Mouse (Mus musculus) heart, embryonic 10.5 days (tissue): ENCODE measurements around the gene Klhl35. TPM values are rescaled to one million over a fixed set of nuclear protein-coding genes. Genes with fewer than 3 reads are reported as not detected.
A peak's percentile ranks its signal among the peaks of the same experiment; 100 is the strongest.
"Not testable (repeated sequence)": the region's sequence is repeated elsewhere in the genome, so short reads cannot be mapped to it uniquely, and the experiment has no call there.

Source experiments
- DNase-seq: peaks from one replicate; pipeline ENCODE4 v3.0.0-alpha.2; 2017; ENCODE audit warnings: low spot score
- H3K27ac ChIP-seq: fragments of 300-500 bp; sonication (generic); 2 replicates; pipeline ENCODE4 v1.5.1; 2016; ENCODE audit warnings: mild to moderate bottlenecking
- H3K27me3 ChIP-seq: fragments of 300-500 bp; sonication (generic); 2 replicates; pipeline ENCODE4 v1.6.1; 2016; ENCODE audit warnings: mild to moderate bottlenecking; ENCODE audit not compliant: poor library complexity, insufficient read depth, severe bottlenecking
- H3K36me3 ChIP-seq: fragments of 300-500 bp; sonication (generic); 2 replicates; pipeline ENCODE4 v1.6.1; 2016; ENCODE audit warnings: mild to moderate bottlenecking, moderate library complexity
- H3K4me1 ChIP-seq: fragments of 300-500 bp; sonication (generic); 2 replicates; pipeline ENCODE4 v1.6.1; 2016; ENCODE audit warnings: mild to moderate bottlenecking
- H3K4me3 ChIP-seq: fragments of 300-500 bp; sonication (generic); 2 replicates; pipeline ENCODE4 v1.5.1; 2016; ENCODE audit warnings: mild to moderate bottlenecking, moderate library complexity
- H3K9me3 ChIP-seq: fragments of 300-500 bp; sonication (generic); 2 replicates; pipeline ENCODE4 v1.6.1; 2016; ENCODE audit warnings: mild to moderate bottlenecking, moderate library complexity
- WGBS: fragments of 180-500 bp; shearing (Covaris S2); methylation state at CpG from one replicate; pipeline ENCODE4 v1.1.7; 2016; 5-methylcytosine and 5-hydroxymethylcytosine counted together
- polyA plus RNA-seq: library from polyadenylated mRNA; unstranded; fragments of >200 nt; fragmentation: Nextera tagmentation; extraction: Ambion mirVana; gene quantifications from 2 replicates; pipeline ENCODE4 v1.2.1, GENCODE M21; 2016

Klhl35 gene
- polyA plus RNA-seq, 1 experiment from 2014 or later: 1.1 TPM

DNA sequence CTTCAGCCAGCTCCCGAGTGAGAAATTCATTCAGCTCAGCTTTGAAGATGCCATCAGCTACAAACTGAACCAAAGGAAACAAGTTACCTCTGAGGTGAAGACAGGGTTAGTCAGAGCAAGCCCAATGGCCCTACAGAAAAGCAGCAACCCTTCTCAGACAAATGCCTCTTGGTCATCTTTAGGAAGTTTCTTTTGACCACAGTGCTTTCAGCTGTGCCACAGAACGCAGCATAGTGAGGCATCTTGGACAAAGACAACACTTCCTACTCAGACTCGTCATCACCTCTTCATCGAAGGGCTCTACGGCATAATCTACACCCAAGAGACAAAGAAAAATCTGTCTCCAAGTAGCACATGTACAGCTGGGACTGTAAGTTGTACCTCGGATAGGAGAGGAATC lies 16.8 kb downstream of the Klhl35 start:
- WGBS: 1% methylated on average over 6 of the region's 6 CpGs
- H3K27ac ChIP-seq: peak overlapping the region; percentile 99
- H3K9me3 ChIP-seq: no peaks in the 10 kb centered on the region
- peak overlapping the region; percentile 94 for H3K4me3 ChIP-seq
- peaks cover 50% of the 10 kb centered on the region for H3K36me3 ChIP-seq
- H3K4me1 ChIP-seq: peaks cover 40% of the 10 kb centered on the region
- peaks cover 12% of the 10 kb centered on the region; the same call in 1 of the 2 replicates for H3K27me3 ChIP-seq
- no peak for DNase-seq

DNA sequence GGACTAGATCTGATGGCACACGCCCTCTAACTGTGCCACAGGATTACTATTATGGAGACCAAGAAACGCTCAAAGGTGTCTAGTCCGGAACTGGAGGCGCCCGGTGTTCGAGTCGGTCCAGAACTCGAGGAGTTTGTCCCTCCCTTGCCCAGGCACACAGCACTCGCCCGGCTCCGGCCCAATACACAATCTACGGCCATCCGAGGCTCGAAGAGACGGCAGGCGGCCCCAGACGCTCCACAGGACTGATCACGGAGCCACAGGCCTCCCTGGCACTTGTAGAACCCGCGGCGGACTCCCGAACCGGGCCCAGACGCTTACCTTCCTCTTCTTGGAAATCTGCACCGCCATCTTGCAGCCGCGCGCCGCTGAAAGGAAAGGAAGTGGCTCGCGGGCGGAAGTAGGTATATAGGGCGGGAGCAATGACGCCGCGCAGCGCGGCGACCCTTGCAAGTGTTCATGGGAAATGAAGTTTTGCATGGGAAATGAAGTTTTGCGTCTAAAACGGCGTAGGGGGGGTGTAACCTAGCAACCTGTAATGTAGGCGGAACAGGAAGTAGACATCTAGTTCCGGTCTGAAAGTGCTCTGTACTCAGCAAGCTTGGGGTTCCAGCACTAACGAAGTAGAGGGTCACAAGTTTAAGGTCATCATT lies 17.6 kb downstream of the Klhl35 start, which contains the start of gene Rps3:
Gene Rps3 (minus strand): TSS at position 468 of the 653 bp plus-strand sequence.
- Histone ChIP-seq H3K4me1 (peaks cover 40% of the 10 kb centered on the region), H3K4me3 (peak within 1 kb of the TSS; percentile 94), H3K9me3 (no peaks in the 10 kb centered on the region), H3K36me3 (peaks cover 42% of the 10 kb centered on the region), H3K27ac (peak within 1 kb of the TSS; percentile 99), H3K27me3 (peaks cover 12% of the 10 kb centered on the region; the same call in 1 of the 2 replicates)
- peak; percentile 98 for DNase-seq
- WGBS: under 1% methylated on average over 45 of the region's 45 CpGs

- H3K27me3 ChIP-seq: peaks cover 12% of the 10 kb centered on the region; the same call in 1 of the 2 replicates
- H3K9me3 ChIP-seq: no peaks in the 10 kb centered on the region
- DNase-seq: no peak
- peaks cover 37% of the 10 kb centered on the region for H3K36me3 ChIP-seq
- 43% methylated on average over 8 of the region's 8 CpGs for WGBS
- peak overlapping the region; percentile 94 for H3K4me3 ChIP-seq
- H3K4me1 ChIP-seq: peaks cover 40% of the 10 kb centered on the region
- peak overlapping the region; percentile 99 for H3K27ac ChIP-seq
These were observed 18.1 kb downstream of the Klhl35 start for GRCm38 (mm10) chr7:99483924-99484319.

DNA sequence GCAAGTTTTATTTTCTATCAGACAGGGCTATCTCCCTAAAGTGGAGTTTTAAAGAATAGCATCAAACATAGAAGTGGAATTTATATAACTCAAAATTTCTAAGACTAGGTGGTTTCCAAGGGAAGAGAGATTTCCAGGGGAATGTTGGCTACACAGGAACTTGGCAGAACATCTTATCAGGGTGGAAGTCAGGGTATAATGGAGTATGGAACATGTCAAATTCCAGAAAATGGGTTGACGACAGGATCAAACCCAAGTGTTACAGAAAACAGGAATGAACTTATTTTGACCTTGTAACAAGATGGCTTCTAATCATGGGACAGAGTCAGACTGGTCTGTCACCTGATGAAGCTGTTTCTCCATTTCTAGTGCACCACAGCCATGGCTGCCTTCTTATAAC lies 18.9 kb downstream of the Klhl35 start:
- peaks cover 29% of the 10 kb centered on the region for H3K36me3 ChIP-seq
- no peak for DNase-seq
- H3K9me3 ChIP-seq: no peaks in the 10 kb centered on the region
- peaks cover 34% of the 10 kb centered on the region for H3K4me1 ChIP-seq
- peaks cover 12% of the 10 kb centered on the region; the same call in 1 of the 2 replicates for H3K27me3 ChIP-seq
- no peak overlapping the region for H3K27ac ChIP-seq
- 57% methylated on average over 1 of the region's 1 CpGs for WGBS
- H3K4me3 ChIP-seq: no peak overlapping the region

- no peak for DNase-seq
- no peak overlapping the region for H3K4me3 ChIP-seq
- no peaks in the 10 kb centered on the region for H3K4me1 ChIP-seq
- H3K27me3 ChIP-seq: peaks cover 12% of the 10 kb centered on the region; the same call in 1 of the 2 replicates
- WGBS: 86% methylated on average over 5 of the region's 5 CpGs
- no peaks in the 10 kb centered on the region for H3K9me3 ChIP-seq
- no peak overlapping the region for H3K27ac ChIP-seq
- H3K36me3 ChIP-seq: no peaks in the 10 kb centered on the region
These were observed 23.9 kb downstream of the Klhl35 start for GRCm38 (mm10) chr7:99489708-99490107.

- 63% methylated on average over 1 of the region's 1 CpGs for WGBS
- Histone ChIP-seq H3K4me3 (no peak overlapping the region), H3K9me3 (no peaks in the 10 kb centered on the region), H3K4me1 (peaks cover 6% of the 10 kb centered on the region; the same call in 1 of the 2 replicates), H3K27ac (no peak overlapping the region), H3K36me3 (no peaks in the 10 kb centered on the region), H3K27me3 (no peaks in the 10 kb centered on the region)
- DNase-seq: no peak
These were observed 33.3 kb downstream of the Klhl35 start for GRCm38 (mm10) chr7:99499128-99499527.

DNA sequence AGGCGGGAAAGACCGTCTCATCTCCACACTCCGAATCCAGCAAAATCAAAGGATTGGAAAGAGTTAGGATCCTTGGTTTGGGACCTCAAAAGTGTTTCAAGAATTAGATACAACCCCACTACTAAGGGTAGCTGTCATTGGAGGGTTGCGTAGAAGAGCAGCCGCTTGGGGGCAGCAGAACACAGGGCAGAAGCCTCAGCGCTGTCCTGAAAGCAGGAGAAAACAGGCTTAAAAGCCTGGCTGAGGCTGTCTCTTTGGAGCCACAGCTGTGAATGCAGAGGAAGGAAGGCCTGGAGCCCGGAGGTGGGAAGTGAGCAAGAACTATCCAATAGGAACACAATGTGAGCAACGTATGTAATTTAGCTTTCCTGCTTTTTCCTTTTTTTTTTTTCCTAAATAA lies 34.4 kb downstream of the Klhl35 start:
- peaks cover 6% of the 10 kb centered on the region; the same call in 1 of the 2 replicates for H3K4me1 ChIP-seq
- H3K27me3 ChIP-seq: no peaks in the 10 kb centered on the region
- peak; percentile 93 for DNase-seq
- H3K9me3 ChIP-seq: no peaks in the 10 kb centered on the region
- no peak overlapping the region for H3K4me3 ChIP-seq
- no peak overlapping the region for H3K27ac ChIP-seq
- WGBS: 4% methylated on average over 8 of the region's 8 CpGs
- H3K36me3 ChIP-seq: no peaks in the 10 kb centered on the region

GRCm38 (mm10) chr7:99500655-99501054 lies 34.9 kb downstream of the Klhl35 start:
- no peak overlapping the region for H3K4me3 ChIP-seq
- H3K27ac ChIP-seq: 0 out of 2 replicates have a peak overlapping the region, but pooled peaks have one; percentile 31
- 21% methylated on average over 5 of the region's 5 CpGs for WGBS
- no peaks in the 10 kb centered on the region for H3K9me3 ChIP-seq
- peaks cover 6% of the 10 kb centered on the region; the same call in 1 of the 2 replicates for H3K4me1 ChIP-seq
- no peaks in the 10 kb centered on the region for H3K36me3 ChIP-seq
- H3K27me3 ChIP-seq: no peaks in the 10 kb centered on the region
- peak; percentile 81 for DNase-seq

DNA sequence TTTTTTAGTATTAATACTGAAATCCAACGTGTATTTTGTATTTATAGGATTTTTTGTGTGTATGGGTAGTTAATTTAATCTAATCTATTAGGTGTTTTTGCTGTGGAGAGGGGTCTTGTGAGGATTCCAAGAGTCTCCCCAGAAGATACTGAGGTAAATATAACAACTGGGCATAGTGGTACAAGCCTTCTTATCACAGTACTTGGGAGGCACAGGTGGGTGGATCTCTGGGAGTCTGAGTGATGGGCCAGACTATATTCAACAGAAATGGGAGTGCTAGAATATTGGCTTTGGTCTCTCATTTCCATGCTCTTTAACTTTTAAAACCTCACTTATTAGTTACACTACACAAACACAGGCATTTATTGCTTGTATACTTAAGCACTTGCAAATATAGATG lies 35.3 kb downstream of the Klhl35 start:
- Histone ChIP-seq H3K27me3 (no peaks in the 10 kb centered on the region), H3K9me3 (no peaks in the 10 kb centered on the region), H3K27ac (no peak overlapping the region), H3K36me3 (no peaks in the 10 kb centered on the region), H3K4me1 (peaks cover 6% of the 10 kb centered on the region; the same call in 1 of the 2 replicates), H3K4me3 (no peak overlapping the region)
- DNase-seq: no peak
- WGBS: 39% methylated on average over 1 of the region's 1 CpGs

DNA sequence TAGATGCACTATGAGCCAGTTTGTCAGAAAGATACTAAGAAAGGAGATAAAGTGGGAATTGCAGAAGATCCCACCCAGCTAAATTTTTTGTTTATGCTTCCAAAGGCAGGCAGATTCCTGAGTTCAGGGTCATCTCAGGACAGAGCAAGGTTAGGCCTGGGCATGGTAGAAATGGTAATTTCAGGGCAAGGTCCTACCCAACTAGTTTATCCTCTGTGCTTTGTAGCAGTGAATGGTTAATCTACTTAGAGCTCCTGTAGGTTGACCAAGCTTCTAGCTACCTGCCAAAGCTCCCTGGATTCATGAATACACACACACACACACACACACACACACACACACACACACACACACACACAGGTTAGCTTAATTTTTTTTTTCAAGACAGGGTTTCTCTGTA lies 38.8 kb downstream of the Klhl35 start:
- H3K9me3 ChIP-seq: no peaks in the 10 kb centered on the region; the same call in 1 of the 2 replicates
- H3K36me3 ChIP-seq: no peaks in the 10 kb centered on the region
- no peaks in the 10 kb centered on the region for H3K27me3 ChIP-seq
- no peak overlapping the region for H3K27ac ChIP-seq
- H3K4me1 ChIP-seq: peaks cover 6% of the 10 kb centered on the region; the same call in 1 of the 2 replicates
- DNase-seq: no peak
- no peak overlapping the region for H3K4me3 ChIP-seq

DNA sequence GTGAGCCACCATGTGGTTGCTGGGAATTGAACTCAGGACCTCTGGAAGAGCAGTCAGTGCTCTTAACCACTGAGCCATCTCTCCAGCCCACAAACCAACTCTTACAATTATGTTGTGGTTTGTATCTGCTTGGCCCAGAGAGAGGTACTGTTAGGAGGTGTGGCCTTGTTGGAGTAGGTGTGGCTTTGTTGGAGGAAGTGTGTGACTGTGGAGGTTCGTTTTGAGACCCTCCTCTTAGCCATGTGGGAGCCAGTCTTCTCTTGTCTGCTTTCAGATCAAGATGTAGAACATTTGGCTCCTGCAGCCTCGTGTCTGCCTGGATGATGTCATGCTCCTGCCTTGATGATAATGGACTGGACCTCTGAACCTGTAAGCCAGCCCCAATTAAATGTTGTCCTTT lies 42.4 kb downstream of the Klhl35 start:
- not testable (repeated sequence) for DNase-seq, H3K36me3 ChIP-seq, H3K9me3 ChIP-seq, H3K27me3 ChIP-seq, H3K27ac ChIP-seq, H3K4me3 ChIP-seq, H3K4me1 ChIP-seq
- WGBS: 19% methylated on average over 2 of the region's 2 CpGs

DNA sequence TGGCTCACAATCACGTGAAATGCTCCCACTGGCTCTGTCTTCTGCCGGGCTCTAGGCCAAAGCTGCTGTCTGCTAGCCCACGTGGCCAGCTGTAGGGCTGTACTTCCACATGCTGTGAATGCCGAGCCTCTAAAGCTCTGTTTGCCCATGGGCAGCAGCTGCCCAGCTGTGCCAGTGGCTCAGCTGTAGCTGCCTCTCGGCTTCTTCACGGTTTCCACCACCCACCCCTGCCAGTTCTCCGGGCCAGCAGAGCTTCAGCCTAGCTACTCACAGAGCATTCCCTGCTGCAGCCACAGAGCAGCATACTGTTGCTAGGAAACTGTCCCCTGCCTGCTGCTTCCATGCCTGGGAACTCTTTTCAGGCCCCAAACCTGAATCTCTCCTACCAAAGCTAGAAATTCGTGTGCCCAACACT lies 44.3 kb downstream of the Klhl35 start:
- no peaks in the 10 kb centered on the region; the same call in 1 of the 2 replicates for H3K9me3 ChIP-seq
- no peak for DNase-seq
- WGBS: 19% methylated on average over 8 of the region's 8 CpGs
- H3K36me3 ChIP-seq: no peaks in the 10 kb centered on the region
- no peak overlapping the region; the same call in 1 of the 2 replicates for H3K4me3 ChIP-seq
- peaks cover 6% of the 10 kb centered on the region for H3K4me1 ChIP-seq
- no peaks in the 10 kb centered on the region for H3K27me3 ChIP-seq
- peak overlapping the region; percentile 57; the same call in 1 of the 2 replicates for H3K27ac ChIP-seq

GRCm38 (mm10) chr7:99516092-99516813 lies 50.4 kb downstream of the Klhl35 start:
- no peak overlapping the region for H3K4me3 ChIP-seq
- H3K27ac ChIP-seq: peak overlapping the region; percentile 56
- H3K27me3 ChIP-seq: no peaks in the 10 kb centered on the region
- H3K36me3 ChIP-seq: no peaks in the 10 kb centered on the region
- peaks cover 13% of the 10 kb centered on the region for H3K4me1 ChIP-seq
- DNase-seq: no peak
- WGBS: 54% methylated on average over 9 of the region's 9 CpGs
- H3K9me3 ChIP-seq: no peaks in the 10 kb centered on the region
